Mouse (Mus musculus) spleen, postnatal 14 days (tissue): Measurements from ENCODE around the gene Neurl4.
"Not testable (repeated sequence)": the region's sequence is repeated elsewhere in the genome, so short reads cannot be mapped to it uniquely, and the experiment has no call there.

Experiments
- DNase-seq, 2 experiments: peaks; one replicate each; pipeline ENCODE4 v3.0.0; 2021 to 2022; ENCODE audit warnings: low spot score in 2 of 2

The Neurl4 gene

DNA sequence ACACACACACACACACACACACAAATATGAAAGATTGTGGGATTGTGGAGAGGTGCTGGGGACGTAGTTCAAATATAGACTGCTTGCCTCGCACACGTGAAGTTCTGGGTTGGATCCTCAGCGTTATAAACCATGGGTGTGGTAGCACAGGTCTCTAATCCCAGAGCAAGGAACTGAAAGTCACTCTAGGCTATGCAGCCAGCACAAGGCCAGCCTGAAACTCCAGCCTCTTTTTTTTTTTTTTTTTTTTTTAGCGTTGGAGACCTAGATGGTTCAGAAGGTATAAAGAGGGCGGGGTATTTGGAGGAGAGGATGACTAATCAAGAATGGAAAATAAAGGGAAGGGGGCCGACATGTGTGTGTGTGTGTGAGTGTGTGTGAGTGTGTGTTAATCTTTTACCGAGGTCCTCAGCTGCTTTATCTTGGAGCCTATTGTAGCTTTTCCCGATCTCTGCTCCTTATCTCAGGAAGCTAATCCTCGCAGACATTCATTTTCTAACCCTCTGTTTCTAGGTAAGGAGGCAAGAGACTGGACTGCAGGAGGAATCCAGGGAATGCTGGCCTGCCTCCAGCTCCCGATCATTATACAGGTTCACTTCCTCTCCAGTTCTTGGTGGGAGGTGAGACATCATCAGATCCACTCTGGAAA lies 52.5 kb downstream of the Neurl4 start:
- no peak for DNase-seq

DNA sequence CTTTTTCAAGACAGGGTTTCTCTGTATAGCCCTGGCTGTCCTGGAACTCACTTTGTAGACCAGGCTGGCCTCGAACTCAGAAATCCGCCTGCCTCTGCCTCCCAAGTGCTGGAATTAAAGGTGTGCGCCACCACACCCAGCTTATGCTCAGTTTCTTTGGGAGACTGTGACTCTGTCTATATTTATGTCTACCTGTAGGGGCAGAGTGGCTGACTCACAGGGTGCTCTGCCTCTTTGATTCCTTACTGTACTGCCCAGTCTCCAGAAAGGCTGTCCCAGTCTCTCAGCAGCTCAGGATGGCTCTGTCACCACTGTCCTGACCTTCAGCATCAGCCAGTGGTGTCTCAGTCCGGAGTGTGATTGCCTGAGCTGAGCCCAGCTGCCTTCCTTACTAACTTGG lies 54.7 kb downstream of the Neurl4 start:
- not testable (repeated sequence) for DNase-seq

DNA sequence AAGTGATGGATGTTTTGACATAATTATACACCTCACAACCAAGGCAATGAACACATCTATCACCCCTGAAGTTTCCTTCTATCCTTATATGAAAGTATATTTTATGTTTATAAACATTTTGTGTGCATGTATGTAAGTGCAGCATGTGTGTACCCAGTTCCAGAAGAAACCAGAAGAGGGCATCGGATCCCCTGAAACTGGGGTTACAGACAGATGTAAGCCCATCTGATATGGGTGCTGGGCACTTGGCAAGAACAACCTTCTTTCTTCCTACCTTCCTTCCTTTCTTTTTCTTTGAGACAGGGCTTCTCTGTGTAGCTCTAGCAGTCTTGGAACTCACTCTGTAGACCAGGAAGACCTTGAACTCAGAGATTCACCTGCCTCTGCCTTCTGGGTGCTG lies 55.3 kb downstream of the Neurl4 start:
- no peak for DNase-seq

DNA sequence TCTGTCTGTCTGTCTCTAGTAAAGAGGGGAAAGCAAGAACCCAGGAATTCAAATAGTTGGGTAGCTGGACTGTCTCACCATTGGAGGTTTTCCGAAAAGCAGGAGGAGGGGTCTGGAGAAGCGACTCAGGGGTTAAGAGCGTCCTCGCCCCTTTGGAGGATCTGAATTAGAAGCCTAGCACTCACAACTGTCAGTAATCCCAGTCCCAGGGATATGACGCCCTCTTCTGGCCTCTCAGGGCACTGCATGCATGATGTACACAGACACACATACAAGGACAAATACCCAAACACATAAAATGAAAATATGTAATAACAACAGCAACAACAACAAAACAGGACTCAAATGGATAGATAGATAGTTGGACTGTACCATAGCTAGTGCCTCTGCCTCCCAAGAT lies 59.7 kb downstream of the Neurl4 start:
- DNase-seq = no peak

DNA sequence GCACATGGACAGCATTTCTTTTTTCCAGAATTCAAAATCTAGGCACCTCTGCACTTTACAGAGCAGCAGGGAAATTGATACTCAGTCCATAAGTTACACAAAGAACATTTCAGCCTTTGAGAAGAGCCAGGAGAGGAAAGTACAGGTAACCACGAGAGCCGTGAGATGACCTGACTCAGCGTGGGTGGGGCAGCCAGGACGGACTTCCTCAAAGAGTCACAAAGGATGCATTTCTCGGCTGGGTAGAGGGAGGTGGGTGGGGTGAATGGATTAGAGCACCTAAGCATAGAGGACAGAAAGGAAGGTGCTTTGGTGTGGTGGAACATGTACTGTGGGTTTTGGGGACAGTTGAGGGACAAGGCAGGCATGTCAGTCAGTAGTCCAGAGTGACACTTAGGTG lies 61.0 kb downstream of the Neurl4 start:
- DNase-seq = no peak
